Mouse (Mus musculus): ENCODE data around the gene Proser1.

Proser1 gene

DNA sequence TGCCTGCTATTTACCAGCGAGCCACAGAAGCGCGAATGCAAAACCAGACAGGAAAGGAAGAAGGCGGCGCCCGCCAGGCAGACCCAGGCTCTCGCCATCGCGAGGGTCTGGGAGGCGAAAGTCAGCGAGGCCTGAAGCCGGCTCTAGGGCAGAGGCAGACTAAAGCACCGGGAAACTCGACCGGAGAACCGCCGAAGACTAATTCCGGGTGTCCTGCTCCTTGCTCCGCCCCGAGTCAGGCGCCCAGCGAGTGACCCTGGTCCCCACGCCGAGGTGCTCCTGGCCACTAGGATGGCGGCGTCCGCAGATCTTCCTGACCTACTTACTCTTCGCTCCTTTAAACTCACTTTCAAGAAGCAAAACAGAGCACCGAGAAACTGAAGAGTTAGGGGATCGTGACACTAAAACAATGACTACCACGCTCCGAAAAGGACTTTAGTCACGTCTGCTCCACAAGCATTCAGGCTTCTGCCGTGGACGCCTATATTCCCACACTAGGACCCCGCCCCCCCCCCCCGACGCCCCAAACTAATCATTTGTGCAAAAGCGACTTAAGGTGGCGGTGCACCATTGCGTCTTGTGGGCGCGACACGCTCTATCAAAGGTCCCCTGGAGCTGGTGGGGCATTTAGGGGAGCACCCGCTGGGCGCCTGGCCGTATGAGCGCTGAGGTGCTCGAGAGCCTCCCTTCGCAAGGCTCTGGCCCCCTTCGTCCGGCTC is at the start of gene Proser1, which contains the start of gene Nhlrc3:
Proser1 (plus strand) TSS at position 621 of the 719 bp plus-strand sequence.
Nhlrc3 (minus strand) TSS at position 287 of the 719 bp plus-strand sequence.
- DNase-seq (ENCODE audit: low spot score), result peak; percentile 89

DNA sequence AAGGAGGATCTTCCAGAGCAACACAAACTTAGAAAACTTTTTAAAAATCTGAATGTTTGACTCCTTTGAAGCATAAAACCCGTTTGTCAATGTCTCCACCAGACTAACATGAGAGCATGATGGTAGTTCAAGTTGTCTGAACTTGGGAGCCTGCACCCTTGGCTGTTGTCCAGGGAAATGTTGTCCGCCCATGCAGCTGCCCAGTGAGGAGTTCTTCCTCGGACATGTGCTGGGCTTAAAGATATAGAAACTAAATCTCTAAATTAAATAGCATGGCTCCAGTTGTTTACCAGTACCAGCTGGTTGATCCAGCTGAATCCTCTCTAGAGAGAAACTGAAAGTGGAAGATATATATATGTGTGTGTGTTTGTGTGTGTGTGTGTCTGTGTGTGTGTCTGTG is 49.5 kb upstream of the Proser1 start:
- DNase-seq (ENCODE audit: low spot score), result no peak

DNA sequence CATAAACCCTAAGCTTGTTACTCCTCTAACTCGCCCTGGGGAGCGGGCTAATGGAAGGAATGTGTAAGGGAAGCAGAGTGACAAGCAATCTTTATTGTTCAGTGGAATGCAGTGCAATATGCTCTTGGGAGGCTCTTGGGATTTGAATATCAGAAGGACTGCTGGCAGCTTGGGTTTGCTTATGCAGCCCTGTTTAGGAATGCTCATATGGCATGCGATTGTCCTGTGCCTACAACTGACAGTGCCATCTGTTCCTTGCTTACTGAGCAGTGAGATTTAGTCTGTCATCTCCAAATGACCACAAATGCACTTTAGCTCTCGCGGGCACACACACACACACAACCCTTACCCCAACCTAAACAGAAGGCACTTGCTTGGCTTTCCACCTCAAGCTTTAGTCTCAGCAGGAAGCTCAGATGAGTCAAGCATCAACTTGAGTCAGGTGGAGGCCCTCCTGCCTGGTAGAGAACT is 47.4 kb upstream of the Proser1 start:
- DNase-seq (ENCODE audit: low spot score), result peak; percentile 51

DNA sequence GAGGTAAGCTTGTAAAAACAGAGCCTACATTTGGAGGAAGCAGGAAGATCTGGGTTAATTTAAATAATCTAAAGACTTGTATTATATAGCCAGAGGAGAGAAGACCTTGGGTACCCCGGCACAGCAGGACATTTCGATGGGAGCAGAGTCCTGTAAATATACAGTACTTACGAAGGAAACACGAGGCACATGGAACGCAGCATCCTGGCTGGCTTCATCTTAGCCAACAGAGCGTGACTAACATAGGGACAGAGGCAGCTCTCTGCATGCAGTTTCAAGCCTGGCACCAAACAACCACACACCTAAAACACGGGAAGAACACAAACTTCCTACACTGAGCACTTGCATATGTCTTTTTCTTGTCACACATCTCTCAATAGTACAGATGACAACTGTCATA is 45.8 kb upstream of the Proser1 start:
- DNase-seq (ENCODE audit: low spot score), result no peak

DNA sequence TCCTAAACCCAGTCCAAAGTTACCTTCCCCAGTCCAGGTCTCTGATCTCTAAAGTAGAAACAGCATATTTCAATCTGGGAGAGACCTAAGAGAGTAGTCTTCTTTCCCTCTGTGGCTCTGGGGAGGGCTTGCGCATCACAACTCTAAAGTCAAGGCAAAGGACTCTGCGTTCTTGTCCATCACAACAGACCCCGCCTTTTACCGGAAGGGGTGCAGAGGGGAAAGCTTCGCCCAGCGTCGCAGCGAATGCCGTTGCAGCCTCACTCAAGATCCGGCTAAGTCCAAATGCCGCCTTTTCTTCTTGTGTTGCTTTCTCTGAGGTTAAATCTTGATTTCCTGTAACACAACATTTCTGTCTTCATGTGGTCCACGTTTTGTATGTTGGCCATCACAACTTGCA is 41.8 kb upstream of the Proser1 start:
- DNase-seq (ENCODE audit: low spot score), result no peak

DNA sequence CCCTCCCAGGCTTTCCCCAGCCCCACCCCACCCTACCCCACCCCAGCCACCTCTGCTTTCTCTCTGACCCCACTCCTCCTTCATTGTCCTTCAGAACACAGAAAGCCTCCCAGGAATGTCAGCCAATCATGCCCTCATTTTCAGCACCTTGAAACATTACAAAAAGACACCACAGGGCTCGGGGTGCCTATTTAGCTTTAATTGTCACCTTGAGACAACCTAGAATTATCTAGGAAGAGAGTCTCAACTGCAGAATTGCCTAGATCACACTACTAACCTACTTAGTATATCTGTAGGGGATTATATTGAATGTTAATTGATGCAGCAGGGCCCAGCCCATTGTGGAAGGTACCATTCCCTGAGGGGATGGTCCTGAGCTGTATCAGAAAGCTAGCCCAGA is 40.8 kb upstream of the Proser1 start:
- no peak for DNase-seq (ENCODE audit: low spot score)

DNA sequence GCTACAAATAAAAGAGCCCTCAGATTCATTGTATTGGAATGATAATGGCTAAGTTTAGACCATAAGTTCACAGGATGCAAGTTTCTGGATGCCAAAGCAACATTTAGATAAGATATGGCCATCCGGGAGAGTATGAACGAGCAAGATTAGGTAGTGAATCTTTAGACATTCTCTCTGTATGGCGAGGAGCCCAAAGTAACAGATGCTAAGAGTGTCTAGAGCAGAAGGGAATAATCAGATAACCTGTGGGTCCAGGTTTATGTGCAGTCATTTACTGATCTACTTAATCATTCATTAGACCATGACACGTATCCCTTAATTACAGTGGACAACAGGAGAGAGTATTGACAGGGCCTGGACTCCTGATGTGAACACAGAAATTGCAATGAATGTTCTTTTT is 39.9 kb upstream of the Proser1 start:
- DNase-seq (ENCODE audit: low spot score), result no peak

DNA sequence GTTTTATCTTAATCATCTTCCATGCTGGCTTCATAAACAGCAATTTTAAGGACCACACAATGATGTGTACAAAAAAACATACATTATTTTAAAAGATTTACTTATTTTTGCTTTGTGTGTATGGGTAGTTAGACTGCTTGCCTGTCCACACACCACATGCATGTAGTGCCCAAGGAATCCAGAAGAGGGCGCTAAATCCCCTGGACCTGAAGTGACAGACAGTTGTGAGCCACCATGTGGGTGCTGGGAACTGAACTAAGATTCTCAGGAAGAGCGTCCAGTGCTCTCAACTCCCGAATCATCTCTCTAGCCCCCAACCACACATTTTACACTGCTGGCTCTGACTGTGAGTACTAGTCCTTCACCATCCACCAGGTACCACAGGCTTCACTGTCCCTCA is 28.9 kb upstream of the Proser1 start:
- no peak for DNase-seq (ENCODE audit: low spot score)

DNA sequence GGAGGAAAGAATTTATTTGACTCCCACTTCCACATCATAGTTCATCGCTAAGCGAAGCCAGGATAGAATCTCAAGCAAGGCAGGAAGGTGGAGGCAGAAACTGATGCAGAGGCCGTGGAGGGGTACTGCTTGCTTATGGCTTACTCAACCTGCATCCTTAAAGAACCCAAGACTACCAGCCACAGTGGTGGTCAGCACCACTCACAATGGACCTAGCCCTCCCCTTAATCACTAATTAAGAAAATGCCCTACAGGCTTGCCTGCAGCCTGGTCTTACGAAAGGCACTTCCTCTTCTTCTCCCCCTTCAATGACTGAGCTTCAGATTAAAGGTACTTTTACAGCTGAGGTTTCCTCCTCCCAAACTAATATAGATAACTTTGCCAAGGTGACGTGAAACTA is 26.9 kb upstream of the Proser1 start:
- no peak for DNase-seq (ENCODE audit: low spot score)

DNA sequence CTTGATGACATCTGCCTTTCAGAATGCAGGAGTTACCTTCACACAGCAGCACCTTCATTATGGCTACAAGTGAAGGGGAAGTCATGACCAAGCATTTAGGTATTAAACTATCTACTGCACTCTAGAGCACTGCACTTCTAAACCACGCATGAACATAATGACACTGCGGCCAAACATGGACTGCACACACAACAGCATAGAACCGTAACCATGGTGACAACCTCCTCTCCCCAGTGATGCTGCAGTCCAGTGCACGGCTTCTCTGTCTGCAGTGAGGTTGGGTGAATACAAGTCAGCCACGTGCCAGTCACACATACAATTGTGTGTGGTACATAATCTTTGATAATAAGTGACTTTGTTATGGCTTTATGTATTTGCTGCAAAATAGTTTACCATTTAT is 17.9 kb upstream of the Proser1 start:
- DNase-seq (ENCODE audit: low spot score), result no peak

DNA sequence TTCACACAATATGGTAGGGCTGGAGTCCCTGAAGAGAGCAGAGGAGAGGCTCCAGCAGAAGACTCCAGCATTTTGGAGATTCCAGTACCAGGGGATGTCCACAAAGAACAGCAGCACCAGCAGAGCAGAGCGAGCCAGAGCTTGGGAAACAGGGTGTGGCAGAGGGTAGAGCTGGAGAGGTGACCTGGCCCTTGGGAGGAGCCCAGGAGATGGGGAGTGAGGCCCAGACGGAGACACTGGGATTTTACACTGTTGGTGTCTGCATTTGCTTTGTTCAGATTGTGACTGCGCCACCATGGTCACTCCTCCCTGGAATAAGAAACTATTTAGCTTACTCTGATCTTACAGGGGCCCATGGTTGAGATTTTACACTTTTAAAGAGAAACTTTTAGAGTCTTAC is 16.7 kb upstream of the Proser1 start:
- no peak for DNase-seq (ENCODE audit: low spot score)

DNA sequence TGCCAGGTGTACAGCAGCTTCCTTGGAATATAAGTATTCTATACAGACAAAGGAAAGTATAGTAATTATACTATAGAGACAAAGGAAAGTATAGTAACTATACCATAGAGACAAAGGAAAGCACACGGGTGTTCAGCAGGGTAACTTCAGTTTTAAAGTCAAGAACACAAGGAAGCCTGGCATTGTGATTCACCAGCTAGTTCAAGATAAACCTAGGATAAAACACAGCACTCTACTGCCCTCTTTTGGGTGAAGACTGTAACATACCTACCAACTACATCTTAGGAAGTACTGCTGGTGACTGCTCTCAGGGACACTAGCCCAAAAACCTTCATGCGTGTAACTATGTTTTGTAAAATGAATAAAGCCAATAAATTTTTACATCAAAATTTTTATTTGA is 15.3 kb upstream of the Proser1 start:
- DNase-seq (ENCODE audit: low spot score), result peak; percentile 79

DNA sequence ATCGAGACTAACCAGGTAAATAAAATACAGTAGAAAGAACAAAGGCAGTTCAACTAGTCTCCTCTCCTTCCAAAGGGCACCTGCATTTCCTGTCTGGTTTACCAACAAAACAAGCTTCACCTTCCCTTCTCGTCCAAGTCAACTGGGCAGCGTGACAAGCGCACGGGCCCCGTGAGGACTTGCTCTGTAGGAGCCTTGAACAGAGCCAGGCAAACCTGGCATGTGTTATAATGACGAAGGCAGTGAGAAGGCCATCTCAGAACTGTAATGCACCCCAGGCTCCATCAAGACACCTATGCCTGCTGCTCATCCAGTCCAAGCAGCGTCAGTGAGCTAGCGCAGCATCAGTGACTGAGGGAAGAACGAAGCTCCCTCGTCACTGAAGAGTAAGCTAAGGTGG is 12.8 kb upstream of the Proser1 start:
- DNase-seq (ENCODE audit: low spot score), result no peak

DNA sequence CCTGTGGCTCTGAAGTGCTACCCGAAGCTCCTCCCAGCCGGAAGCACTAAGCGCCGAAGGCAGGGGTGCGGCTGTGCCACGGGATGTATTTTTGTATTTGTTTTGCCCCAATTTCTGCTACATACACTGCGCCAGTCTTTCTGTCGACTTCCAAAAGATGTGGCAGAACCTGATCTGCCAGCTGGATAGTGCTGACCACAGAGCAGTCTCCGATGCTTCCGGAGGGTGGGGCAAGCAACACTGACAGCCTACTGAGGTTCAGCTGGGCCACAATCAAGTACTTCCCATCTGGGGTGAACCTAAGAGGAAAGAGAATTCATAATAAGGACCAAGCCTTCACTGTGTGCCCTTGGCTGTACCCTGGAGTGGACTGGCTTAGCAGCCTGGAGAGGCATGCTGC is 11.1 kb upstream of the Proser1 start:
- no peak for DNase-seq (ENCODE audit: low spot score)

DNA sequence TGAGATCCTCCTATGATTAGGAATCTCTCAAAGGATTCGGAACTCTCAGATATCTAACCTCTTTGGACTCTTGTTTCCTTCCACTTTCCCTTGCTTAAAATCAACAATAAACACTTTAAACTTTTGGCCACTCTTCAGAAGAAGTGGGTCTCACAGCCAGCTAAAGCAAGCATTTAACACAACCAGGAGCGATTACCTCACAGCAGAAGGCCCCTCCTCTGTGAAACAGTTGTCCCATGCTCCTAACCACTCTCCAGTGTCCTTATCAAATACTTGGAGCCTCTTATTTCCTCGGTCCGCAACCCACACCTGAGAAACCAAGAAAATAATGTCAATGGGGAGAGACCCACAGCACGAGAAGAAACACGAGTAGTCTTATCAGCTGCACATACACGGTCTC is 10.1 kb upstream of the Proser1 start:
- no peak for DNase-seq (ENCODE audit: low spot score)

DNA sequence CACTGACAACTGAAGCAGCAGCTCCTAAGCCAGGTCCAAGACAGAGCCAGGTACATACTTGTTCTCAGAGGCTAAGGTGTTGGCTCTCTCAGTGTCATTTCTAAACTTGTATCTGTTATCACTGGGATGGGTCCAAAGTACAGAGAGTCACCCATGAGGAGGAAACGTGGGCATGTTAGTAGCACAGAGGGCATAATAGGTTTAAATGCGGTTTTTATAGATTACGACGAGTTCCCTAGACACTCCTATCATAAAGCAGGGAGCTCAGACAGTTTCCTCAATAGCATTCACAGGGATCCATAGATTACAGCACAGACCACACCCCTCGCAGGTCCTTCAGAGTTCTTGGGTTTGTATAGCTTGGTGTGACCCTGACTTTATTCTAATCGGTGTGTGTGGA is 9.5 kb upstream of the Proser1 start:
- DNase-seq (ENCODE audit: low spot score), result no peak

DNA sequence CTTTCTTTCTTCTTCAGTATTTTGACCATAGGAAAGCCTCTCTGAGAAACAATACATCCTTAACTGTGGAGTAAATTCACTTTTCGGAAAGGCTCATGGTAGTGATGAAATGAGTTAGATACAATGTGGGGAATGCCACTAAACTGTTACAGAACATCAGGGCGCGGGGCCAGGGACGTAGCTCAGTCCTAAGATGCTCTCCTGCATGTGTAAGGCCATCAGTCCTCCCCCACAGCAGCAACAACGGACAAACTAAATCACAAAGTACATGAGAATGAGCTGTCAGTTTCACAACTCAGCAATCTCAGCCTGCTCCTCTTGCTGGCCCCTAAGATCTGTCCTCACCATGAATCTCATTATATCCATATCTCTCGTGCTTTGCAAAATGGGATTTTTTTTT is 8.9 kb upstream of the Proser1 start:
- no peak for DNase-seq (ENCODE audit: low spot score)

DNA sequence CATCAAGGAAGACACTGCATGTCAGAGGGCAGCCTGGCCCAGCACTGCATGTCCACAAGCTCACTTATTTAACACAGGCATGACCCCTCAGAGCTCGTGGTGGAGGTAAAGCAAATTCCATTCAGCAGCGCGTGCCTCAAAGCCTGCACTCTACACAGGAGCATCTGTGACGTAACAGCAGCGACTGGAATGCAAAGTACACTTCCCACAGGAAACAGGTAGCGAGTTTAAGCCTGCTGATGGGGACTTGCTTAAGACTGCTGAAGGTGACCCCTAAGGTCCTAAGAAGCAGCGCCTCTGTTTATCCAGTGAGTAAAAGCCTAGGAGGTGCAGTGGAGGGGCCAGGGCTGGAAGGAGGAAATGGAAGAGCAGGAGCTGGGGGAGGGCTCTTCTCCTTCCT is 8.5 kb upstream of the Proser1 start:
- DNase-seq (ENCODE audit: low spot score), result no peak

DNA sequence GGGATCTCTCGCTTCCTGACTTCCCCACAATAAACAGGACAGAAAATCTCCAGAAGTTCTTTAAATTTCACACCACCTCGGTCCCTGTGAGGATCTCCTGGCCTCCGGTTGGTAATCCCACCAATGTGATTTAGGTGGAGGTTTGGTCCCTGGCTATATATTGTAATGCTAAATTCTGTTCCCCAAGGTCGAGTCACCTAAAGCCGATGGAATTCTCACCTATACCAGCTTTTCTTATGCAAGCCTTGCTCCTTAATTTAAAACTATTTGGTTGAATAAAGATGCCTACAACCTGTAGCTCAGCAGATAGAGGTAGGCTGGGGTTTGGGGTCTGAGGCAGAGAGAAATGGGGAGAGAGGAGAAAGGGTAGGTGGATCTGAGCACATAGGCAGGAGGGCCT is 5.7 kb upstream of the Proser1 start:
- no peak for DNase-seq (ENCODE audit: low spot score)

DNA sequence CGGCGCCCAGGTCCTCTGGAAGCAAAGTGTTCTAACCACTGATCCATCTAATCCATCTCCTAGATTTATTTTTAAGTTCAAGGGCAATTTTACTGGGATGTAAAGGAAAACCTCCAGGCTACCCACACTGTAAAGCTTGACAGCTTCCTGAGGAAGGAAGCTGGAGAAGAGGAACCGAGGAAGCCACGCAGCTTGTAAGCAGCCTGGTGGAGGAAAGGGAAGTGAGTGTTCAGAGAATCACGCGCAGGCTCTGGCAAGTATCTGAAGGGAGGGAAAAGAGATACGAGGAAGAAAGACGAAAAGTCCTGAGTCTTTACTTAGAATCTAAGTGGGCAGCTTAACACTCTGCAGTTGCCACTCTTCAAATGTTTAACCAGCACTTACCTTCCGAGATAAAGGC is 3.4 kb upstream of the Proser1 start:
- no peak for DNase-seq (ENCODE audit: low spot score)

DNA sequence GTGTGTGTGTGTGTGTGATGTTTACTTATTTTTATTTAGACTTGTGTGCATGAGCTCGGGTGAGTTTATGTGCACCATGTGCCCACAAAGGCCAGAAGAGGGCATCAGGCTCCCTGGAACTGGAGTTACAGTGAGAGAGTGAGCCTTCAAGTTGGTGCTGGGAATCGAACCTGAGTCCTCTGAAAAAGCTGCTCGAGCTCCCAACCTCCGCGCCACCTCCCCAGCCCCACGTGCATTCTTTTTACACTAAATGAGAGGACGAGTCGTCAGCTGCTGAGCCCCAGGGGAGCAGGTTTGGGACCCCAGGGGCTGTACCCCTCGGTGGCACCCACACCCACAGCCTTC is 793 bp upstream of the Proser1 start:
- DNase-seq (ENCODE audit: low spot score), result no peak

DNA sequence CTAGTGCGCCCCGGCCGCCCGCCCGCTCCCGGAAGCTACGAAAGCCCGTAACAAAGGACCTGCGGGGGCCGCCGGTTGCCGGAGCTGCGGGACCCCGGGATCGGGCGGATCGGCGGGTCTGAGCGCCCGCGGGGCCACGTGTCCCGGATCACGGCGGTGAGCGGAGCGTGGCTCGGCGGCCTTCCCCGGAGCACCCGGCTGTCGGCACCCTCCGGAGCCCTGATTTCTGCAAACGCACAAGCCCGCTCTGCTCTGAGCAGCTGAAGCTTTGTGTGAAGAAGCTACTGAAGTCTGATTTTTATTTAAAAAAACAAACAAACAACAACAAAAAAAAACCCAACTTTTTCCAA is 274 bp downstream of the Proser1 start:
- no peak for DNase-seq (ENCODE audit: low spot score)

DNA sequence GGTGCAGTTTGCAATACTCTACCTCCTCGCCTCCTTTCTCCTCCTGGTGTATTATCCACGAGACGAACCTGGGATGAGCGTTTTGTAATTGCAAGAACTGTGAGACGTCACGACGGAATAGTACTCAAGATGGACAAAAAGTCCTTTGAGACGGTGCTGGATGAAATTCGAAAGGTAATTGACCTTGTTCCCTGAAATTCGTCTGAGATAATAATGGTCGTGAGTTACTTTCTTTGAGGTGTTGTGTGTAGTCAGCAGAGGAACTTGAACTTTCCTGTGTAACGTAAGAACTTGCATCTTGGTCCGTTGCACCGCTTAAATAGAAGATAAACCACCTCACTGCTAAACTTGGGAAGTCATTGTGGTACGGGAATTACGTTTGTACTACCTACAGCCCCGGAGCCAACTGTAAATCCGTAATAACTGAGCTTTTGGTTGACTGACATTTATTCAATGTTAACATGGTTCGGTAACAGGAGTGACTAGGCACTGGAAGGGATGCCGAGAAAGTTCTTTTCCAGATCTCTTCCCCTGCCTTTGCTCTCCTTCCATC is 756 bp downstream of the Proser1 start:
- DNase-seq (ENCODE audit: low spot score), result no peak

DNA sequence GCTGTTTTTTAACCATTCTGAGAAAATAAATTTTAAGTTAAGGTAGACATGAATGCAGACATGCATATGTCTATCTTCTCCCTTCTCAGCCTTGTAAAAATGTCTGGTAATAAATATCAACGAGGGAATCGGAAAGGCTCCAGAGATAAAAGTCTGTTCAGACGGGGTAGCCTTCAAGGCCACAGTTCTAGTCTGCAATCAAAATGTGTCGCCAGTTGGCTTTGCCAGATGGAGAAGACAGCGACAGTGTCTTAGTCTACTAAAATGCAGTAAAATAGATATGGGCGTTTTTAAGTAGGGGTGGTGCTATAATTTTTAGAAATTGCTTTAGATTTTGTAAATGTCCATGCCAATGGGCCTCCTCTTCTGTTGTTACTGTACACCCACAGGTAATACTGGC is 1.9 kb downstream of the Proser1 start:
- no peak for DNase-seq (ENCODE audit: low spot score)
